Mouse (Mus musculus) olfactory bulb, adult 2 months (tissue): Measurements from ENCODE around the gene Mturn.

ENCODE experiments used
- CTCF ChIP-seq: fragments of 200-500 bp; IDR thresholded peaks from 2 replicates; pipeline ENCODE4 v1.5.1; 2012; ENCODE audit warnings: low read depth, mild to moderate bottlenecking, low read length, moderate library complexity; ENCODE audit not compliant: insufficient read depth
- POLR2A ChIP-seq: fragments of 200-500 bp; IDR thresholded peaks from 2 replicates; pipeline ENCODE4 v1.6.1; 2012; ENCODE audit warnings: mild to moderate bottlenecking, low read depth, low read length, moderate library complexity; ENCODE audit not compliant: insufficient read depth

- TF ChIP-seq CTCF (no peak), POLR2A (no peak)
These were observed 39.3 kb downstream of the Mturn start for GRCm38 (mm10) chr6:54720512-54721251.
